Mouse (Mus musculus) urinary bladder, postnatal 10 days (tissue): Measurements from ENCODE around the gene Atp5f1.

Experiments
- DNase-seq: peaks from one replicate; pipeline ENCODE4 v3.0.0; 2022; ENCODE audit warnings: low spot score

Gene Atp5f1

GRCm38 (mm10) chr3:105900266-105900665 is 59.6 kb downstream of the Atp5f1 start:
- no peak for DNase-seq

DNA sequence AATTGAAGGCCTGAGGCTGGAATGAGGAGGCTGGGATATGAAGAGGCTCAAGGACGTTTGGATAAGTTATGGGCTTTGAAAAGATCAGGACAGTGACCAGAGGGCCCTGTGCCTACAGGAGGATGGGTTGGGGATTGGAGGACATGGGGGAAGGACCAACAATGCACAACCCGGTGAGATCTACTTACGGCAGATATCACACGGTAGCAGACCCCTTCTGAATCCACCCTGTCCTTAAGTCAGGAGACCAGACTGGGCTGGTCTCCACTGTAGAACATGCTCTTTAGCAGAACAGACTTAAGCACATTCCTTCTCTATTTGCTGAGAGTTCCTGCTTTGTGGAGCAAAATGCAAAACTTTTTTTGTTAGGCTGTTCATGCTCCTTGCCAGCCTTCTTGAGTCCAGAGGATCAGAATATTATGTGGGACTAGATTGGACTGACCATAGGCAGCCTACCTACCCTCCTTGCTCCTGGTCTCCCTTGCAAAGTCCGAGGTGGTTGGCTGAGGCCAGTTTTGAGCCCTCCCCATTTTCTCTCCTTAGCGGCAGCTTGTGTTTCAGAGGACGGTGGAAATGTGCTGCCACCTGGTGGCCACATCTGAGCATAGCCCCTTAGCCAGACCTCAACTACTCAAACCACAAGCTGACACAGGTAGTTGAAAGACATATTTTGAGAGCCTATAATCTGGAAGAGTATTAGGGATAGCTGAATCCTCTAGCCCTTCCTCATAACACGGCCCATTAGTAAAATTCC is 60.3 kb downstream of the Atp5f1 start:
- peak; percentile 45 for DNase-seq

GRCm38 (mm10) chr3:105898861-105899260 is 61.0 kb downstream of the Atp5f1 start:
- DNase-seq, result no peak

DNA sequence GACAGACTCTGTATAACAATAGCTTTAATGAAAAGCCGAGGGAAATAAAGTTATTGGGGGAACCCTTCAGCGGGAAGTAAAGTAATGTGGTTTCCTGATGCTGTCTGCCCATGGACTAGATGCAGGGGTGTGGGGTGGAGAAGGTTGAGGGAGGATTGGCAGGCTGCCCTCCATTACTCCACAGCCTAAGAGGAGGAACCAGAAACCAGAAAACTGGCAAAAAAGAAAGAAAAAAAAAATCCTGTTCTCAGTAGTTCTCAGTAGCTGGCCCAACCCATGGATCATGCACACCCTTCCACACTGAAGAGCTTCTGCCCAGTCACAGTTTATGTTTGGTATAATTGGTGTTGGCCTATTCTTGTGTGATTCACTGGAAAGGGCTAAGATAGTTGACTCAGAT is 61.6 kb downstream of the Atp5f1 start:
- DNase-seq, result no peak

DNA sequence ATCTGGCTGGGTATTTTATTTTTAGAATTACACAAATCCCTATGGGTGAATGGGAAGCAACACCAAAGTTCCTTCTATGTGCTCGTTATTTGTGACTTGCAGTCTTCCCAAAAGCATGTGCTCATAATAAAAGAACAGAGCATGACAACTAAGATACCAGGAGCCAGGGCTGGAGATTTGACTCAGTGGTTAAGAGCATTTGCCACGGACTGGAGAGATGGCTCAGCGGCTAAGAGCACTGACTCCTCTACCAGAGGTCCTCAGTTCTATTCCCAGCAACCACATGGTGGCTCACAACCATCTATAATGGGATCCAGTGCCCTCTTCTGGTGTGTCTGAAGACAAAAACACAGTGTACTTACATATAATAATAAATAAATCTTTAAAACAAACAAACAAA is 63.1 kb downstream of the Atp5f1 start:
- no peak for DNase-seq

DNA sequence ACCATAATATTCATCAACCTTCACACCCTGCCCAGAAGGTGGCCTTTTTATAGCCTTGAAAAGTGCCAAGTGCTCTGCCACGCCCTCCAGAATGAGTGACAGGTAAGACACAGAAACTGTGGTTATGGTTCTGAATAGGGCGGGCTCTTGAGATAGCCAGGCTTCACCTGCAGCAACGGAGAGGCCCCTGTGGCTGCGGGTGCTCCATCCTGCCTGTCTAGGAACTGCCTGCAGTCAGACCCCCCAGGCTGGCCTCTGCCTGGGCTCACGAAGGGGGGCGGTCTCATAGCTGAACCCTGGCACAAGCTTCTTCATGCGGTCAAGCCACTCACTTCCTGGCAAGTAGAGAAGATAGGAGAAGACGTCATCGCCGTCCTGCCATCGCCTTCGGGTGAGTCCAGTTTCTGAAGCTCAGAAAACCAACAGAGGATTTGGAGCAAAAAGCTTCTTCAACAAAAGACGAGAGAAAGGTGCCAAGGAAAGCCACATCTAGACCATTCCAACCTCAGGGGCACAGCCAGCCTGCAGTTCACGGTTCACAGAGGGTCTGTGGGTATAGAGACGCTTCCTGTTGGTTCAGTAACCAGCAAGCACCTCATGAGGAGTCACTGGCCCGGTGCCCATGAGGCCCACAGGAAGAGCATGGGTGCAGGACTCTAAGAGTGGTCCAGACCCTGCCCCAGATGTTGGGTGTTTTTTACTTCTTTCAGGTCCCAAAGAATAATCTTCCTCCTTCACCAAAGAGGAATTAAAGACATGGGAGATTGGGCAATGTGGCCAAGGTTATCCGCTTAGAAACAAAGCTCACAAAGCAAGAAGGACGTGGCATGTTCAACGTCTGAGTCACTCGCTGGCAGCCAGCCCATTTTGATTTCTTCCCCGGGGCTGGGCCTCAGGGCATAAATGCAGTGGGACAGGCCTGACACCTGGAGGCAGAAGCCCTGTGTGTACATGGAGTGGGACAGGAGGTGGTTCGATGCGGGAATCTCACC is 65.0 kb downstream of the Atp5f1 start:
- DNase-seq, result peak; percentile 84

- DNase-seq, result no peak
Measured at GRCm38 (mm10) chr3:105893941-105894391, 65.9 kb downstream of the Atp5f1 start.
